Mouse (Mus musculus) C2C12 (cell line): ENCODE results near the gene Gipc2.

Experiments
- CTCF ChIP-seq: IDR thresholded peaks from one replicate; pipeline ENCODE4 v1.5.1; 2011; ENCODE audit not compliant: control insufficient read depth, insufficient read depth, insufficient read length
- FOSL1 ChIP-seq: IDR thresholded peaks from one replicate; pipeline ENCODE4 v1.8.0; 2011; ENCODE audit warnings: mild to moderate bottlenecking, low read length; ENCODE audit not compliant: poor library complexity, insufficient read depth, severe bottlenecking

DNA sequence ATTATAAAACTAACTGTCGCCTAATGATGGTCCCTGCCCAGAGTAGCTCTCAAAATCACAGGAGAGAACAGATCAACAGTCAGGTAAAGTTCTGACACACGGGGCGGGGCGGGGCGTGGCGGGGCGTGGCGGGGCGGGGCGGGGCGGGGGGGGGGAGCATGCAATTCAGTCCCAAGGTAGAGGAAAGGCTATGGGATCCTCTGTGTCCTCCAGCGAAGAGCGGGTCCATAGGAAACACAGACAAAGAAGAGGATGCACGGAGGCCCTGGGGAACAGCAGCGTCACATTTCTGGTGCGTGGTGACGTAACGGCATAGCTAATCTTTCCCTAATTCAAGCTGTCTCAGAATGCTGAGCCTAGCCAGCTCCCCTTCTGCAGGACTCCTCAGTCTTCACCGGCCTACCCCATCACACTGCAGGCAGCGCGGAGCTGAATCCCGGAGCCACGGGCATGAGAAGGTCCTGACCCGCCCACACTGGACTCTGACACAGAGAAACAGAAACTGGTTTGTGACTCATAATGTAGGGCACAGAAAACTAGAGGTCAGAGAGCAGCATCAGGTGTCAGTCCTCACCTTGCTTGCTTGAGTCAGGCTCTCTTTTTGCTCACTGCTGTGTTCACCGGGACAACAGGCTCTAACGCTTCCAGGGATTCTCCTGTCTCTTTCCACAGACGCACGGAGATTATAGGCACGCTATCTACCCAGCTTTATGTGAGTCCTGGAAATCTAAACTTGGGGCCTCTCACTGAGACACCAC is 14.1 kb downstream of the Gipc2 start:
- TF ChIP-seq CTCF: no peak
- no peak for TF ChIP-seq FOSL1
